Mouse (Mus musculus): Measurements from ENCODE around the gene Vim.

GRCm38 (mm10) chr2:13559729-13560128, 14.0 kb upstream of the Vim start:
- TF ChIP-seq CTCF (IDR thresholded peaks at IDR 0.05; ENCODE audit: control insufficient read depth, insufficient read depth, insufficient read length) = no peak
- no peak for TF ChIP-seq MAX (IDR thresholded peaks at IDR 0.05)
- no peak for TF ChIP-seq MYOG (IDR thresholded peaks at IDR 0.05; ENCODE audit: control insufficient read depth, extremely low read depth, insufficient read length)
- TF ChIP-seq MYOD1 (IDR thresholded peaks at IDR 0.05; ENCODE audit: control insufficient read depth, insufficient read length, low read depth) = no peak
- no peak for TF ChIP-seq FOSL1 (IDR thresholded peaks at IDR 0.05; ENCODE audit: insufficient read depth, low read length, poor library complexity, severe bottlenecking)

Data from C2C12 (cell line).